Mouse (Mus musculus) cortical plate, adult 2 months (tissue): ENCODE data around the gene Fth1.

Source experiments
- CTCF ChIP-seq: fragments of 200-500 bp; IDR thresholded peaks from 2 replicates; pipeline ENCODE4 v1.5.1; 2011; ENCODE audit warnings: mild to moderate bottlenecking, control low read depth, low read length; ENCODE audit not compliant: insufficient read depth; ENCODE audit errors: extremely low read depth
- POLR2A ChIP-seq: fragments of 200-500 bp; IDR thresholded peaks from 2 replicates; pipeline ENCODE4 v1.6.1; 2011; ENCODE audit warnings: mild to moderate bottlenecking, low read length, control low read depth; ENCODE audit not compliant: insufficient read depth; ENCODE audit errors: extremely low read depth

DNA sequence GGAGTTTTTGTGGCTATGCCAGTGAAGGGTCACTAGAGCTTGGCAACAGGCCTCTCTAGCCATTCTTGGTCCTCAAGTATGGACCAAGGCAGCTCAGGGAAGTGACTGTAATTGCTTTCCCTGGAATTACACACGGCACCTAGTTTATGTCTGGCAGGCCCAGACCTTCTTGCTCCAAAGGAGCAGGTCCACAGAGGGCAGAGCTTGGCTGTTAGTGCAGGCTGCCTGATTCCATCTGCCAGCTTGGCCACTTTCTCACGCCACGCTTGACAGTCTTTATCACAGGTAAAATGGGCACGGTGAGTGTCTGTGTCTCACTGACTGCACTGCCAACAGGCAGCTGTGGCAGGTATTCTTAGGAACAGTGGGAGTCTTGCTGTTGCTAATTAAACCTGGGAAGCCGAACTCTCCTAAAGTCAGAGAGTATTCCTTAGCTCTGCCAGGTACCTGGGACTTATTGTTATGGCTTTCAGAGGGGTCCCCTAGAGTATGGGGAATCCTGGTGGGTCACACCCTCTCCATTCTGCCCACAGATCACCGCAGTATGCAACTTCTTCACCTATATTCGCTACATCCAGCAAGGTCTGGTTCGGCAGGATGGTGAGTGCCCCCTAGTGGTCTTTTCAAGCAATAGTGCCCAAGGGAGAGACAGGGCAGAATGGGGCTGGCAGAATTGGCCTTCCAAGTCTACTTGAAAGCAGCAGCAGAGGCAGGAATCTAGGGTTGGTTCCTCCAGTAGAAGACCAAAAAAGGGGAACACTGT lies 53.0 kb downstream of the Fth1 start:
- TF ChIP-seq POLR2A (no peak), CTCF (peak; percentile 81)
